Mouse (Mus musculus) forebrain, postnatal 0 days (tissue): Measurements from ENCODE around the gene Krt28. TPM values are rescaled to one million over a fixed set of nuclear protein-coding genes. Genes with fewer than 3 reads are reported as not detected.

Source experiments
- ATAC-seq: fragments of 200-750 bp; cut with Nextera tagmentation; 2 replicates; pipeline ENCODE4 v1.8.0; 2017; ENCODE audit warnings: mild to moderate bottlenecking, moderate library complexity
- DNase-seq: peaks from one replicate; pipeline ENCODE4 v3.0.0-alpha.2; 2015
- H3K27ac ChIP-seq: fragments of 300-500 bp; sonication (generic); 2 replicates; pipeline ENCODE4 v1.5.1; 2014; ENCODE audit warnings: low read depth, mild to moderate bottlenecking, antibody characterized with exemption, low read length, moderate library complexity, mixed read lengths
- H3K27me3 ChIP-seq: fragments of 300-500 bp; sonication (generic); 2 replicates; pipeline ENCODE4 v1.6.1; 2014; ENCODE audit warnings: mild to moderate bottlenecking, low read length, mixed read lengths; ENCODE audit not compliant: insufficient read depth
- H3K36me3 ChIP-seq: fragments of 300-500 bp; sonication (generic); 2 replicates; pipeline ENCODE4 v1.6.1; 2014; ENCODE audit warnings: mild to moderate bottlenecking, moderate library complexity; ENCODE audit not compliant: insufficient read depth
- H3K4me1 ChIP-seq: fragments of 300-500 bp; sonication (generic); 2 replicates; pipeline ENCODE4 v1.6.1; 2014; ENCODE audit warnings: antibody characterized with exemption; ENCODE audit not compliant: insufficient read depth
- H3K4me2 ChIP-seq: fragments of 300-500 bp; sonication (generic); 2 replicates; pipeline ENCODE4 v1.6.1; 2014; ENCODE audit warnings: low read depth, mild to moderate bottlenecking, moderate library complexity
- H3K4me3 ChIP-seq: fragments of 300-500 bp; sonication (generic); 2 replicates; pipeline ENCODE4 v1.5.1; 2014; ENCODE audit warnings: low read depth, low read length, mixed read lengths
- H3K9ac ChIP-seq: fragments of 300-500 bp; sonication (generic); 2 replicates; pipeline ENCODE4 v1.6.1; 2014; ENCODE audit warnings: mild to moderate bottlenecking
- H3K9me3 ChIP-seq: fragments of 300-500 bp; sonication (generic); 2 replicates; pipeline ENCODE4 v1.6.1; 2016; ENCODE audit warnings: low read length
- CTCF ChIP-seq: sonication (generic); IDR thresholded peaks from 2 replicates; pipeline ENCODE4 v1.5.1; 2016; ENCODE audit warnings: antibody characterized with exemption, control low read depth, low read depth
- WGBS: fragments of 180-500 bp; shearing (Covaris S2); extraction: QIAGEN DNeasy Blood & Tissue Kit; methylation state at CpG from one replicate; pipeline ENCODE4 v1.1.7; 2014; 5-methylcytosine and 5-hydroxymethylcytosine counted together
- polyA plus RNA-seq: library from polyadenylated mRNA; unstranded; fragments of >200 nt; fragmentation: Nextera tagmentation; extraction: Ambion mirVana; gene quantifications from 2 replicates; pipeline ENCODE4 v1.2.1, GENCODE M21; 2015
- total RNA-seq: library from RNA; depleted of rRNA; stranded (reverse); fragments of >200 nt; gene quantifications from 2 replicates; pipeline ENCODE4 v1.2.3, GENCODE M21; 2014

Krt28 gene
- total and polyA plus RNA-seq, 2 experiments from 2014 or later: 0.19 to 0.24 TPM

GRCm38 (mm10) chr11:99406186-99406585 is 31.5 kb upstream of the Krt28 start:
- DNase-seq: no peak
- no peak overlapping the region for H3K4me2 ChIP-seq
- no peak for ATAC-seq
- TF ChIP-seq CTCF: no peak
- no peaks in the 10 kb centered on the region for H3K36me3 ChIP-seq
- H3K27ac ChIP-seq: no peak overlapping the region
- WGBS: 77% methylated on average over 10 of the region's 10 CpGs
- H3K4me1 ChIP-seq: no peaks in the 10 kb centered on the region
- no peaks in the 10 kb centered on the region for H3K9me3 ChIP-seq
- H3K4me3 ChIP-seq: no peak overlapping the region
- peaks cover 3% of the 10 kb centered on the region; the same call in 1 of the 2 replicates for H3K27me3 ChIP-seq
- H3K9ac ChIP-seq: no peak overlapping the region

- ATAC-seq: no peak
- H3K4me2 ChIP-seq: no peak overlapping the region
- no peaks in the 10 kb centered on the region for H3K36me3 ChIP-seq
- no peaks in the 10 kb centered on the region for H3K4me1 ChIP-seq
- H3K27me3 ChIP-seq: no peaks in the 10 kb centered on the region
- 87% methylated on average over 13 of the region's 13 CpGs for WGBS
- TF ChIP-seq CTCF: no peak
- DNase-seq: no peak
- H3K4me3 ChIP-seq: no peak overlapping the region
- no peak overlapping the region for H3K9ac ChIP-seq
- no peaks in the 10 kb centered on the region for H3K9me3 ChIP-seq
- no peak overlapping the region for H3K27ac ChIP-seq
Observed at GRCm38 (mm10) chr11:99399956-99400549, 25.4 kb upstream of the Krt28 start.

GRCm38 (mm10) chr11:99398832-99399231 is 24.1 kb upstream of the Krt28 start:
- Histone ChIP-seq H3K9ac (no peak overlapping the region), H3K4me3 (no peak overlapping the region), H3K36me3 (no peaks in the 10 kb centered on the region), H3K27me3 (no peaks in the 10 kb centered on the region), H3K4me2 (no peak overlapping the region), H3K4me1 (no peaks in the 10 kb centered on the region), H3K9me3 (no peaks in the 10 kb centered on the region), H3K27ac (no peak overlapping the region)
- TF ChIP-seq CTCF: no peak
- DNase-seq: no peak
- WGBS: 48% methylated on average over 8 of the region's 8 CpGs
- no peak for ATAC-seq

- WGBS: 82% methylated on average over 3 of the region's 3 CpGs
- H3K27ac ChIP-seq: no peak overlapping the region
- no peak overlapping the region for H3K9ac ChIP-seq
- H3K4me2 ChIP-seq: no peak overlapping the region
- ATAC-seq: no peak
- no peaks in the 10 kb centered on the region for H3K4me1 ChIP-seq
- H3K27me3 ChIP-seq: no peaks in the 10 kb centered on the region
- no peaks in the 10 kb centered on the region for H3K9me3 ChIP-seq
- no peak for TF ChIP-seq CTCF
- no peaks in the 10 kb centered on the region for H3K36me3 ChIP-seq
- no peak for DNase-seq
- no peak overlapping the region for H3K4me3 ChIP-seq
Observed at GRCm38 (mm10) chr11:99398084-99398483, 23.4 kb upstream of the Krt28 start.

GRCm38 (mm10) chr11:99396661-99397060 is 22.0 kb upstream of the Krt28 start:
- no peak overlapping the region for H3K9ac ChIP-seq
- no peaks in the 10 kb centered on the region for H3K9me3 ChIP-seq
- DNase-seq (no peak), ATAC-seq (no peak)
- no peak overlapping the region for H3K4me2 ChIP-seq
- H3K27ac ChIP-seq: no peak overlapping the region
- no peak for TF ChIP-seq CTCF
- no peaks in the 10 kb centered on the region for H3K36me3 ChIP-seq
- no peaks in the 10 kb centered on the region for H3K27me3 ChIP-seq
- 50% methylated on average over 2 of the region's 2 CpGs for WGBS
- no peaks in the 10 kb centered on the region for H3K4me1 ChIP-seq
- no peak overlapping the region for H3K4me3 ChIP-seq

- no peaks in the 10 kb centered on the region for H3K27me3 ChIP-seq
- H3K27ac ChIP-seq: no peak overlapping the region
- H3K4me3 ChIP-seq: no peak overlapping the region
- WGBS: 4% methylated on average over 3 of the region's 3 CpGs
- H3K36me3 ChIP-seq: no peaks in the 10 kb centered on the region
- ATAC-seq: no peak
- no peak for TF ChIP-seq CTCF
- no peak for DNase-seq
- H3K9me3 ChIP-seq: no peaks in the 10 kb centered on the region
- no peak overlapping the region for H3K4me2 ChIP-seq
- no peak overlapping the region for H3K9ac ChIP-seq
- no peaks in the 10 kb centered on the region for H3K4me1 ChIP-seq
Observed at GRCm38 (mm10) chr11:99396034-99396433, 21.3 kb upstream of the Krt28 start.

- H3K4me1 ChIP-seq: no peaks in the 10 kb centered on the region
- H3K36me3 ChIP-seq: no peaks in the 10 kb centered on the region
- H3K9ac ChIP-seq: no peak overlapping the region
- H3K9me3 ChIP-seq: no peaks in the 10 kb centered on the region
- ATAC-seq: peak; percentile 36; the same call in 1 of the 2 replicates
- no peaks in the 10 kb centered on the region for H3K27me3 ChIP-seq
- H3K4me2 ChIP-seq: no peak overlapping the region
- 67% methylated on average over 10 of the region's 10 CpGs for WGBS
- H3K4me3 ChIP-seq: no peak overlapping the region
- TF ChIP-seq CTCF: no peak
- peak; percentile 55 for DNase-seq
- 0 out of 2 replicates have a peak overlapping the region, but pooled peaks have one; percentile 29 for H3K27ac ChIP-seq
Observed at GRCm38 (mm10) chr11:99392492-99392891, 17.8 kb upstream of the Krt28 start.
